Mouse (Mus musculus): ENCODE data around the gene Pdcd2l. TPM values are rescaled to one million over a fixed set of nuclear protein-coding genes. Genes with fewer than 3 reads are reported as not detected.

The Pdcd2l gene
- total and polyA plus RNA-seq, 3 experiments, result 27.9 to 51.6 (median 39.5) TPM

GRCm38 (mm10) chr7:34234610-34235561 lies 38.4 kb upstream of the Pdcd2l start:
- peaks cover under 1% of the 10 kb centered on the region; the same call in 1 of the 2 replicates for H3K79me2 ChIP-seq (replicated peaks; ENCODE audit: control insufficient read depth, extremely low read depth, insufficient read depth, poor library complexity, severe bottlenecking)
- peak overlapping the region; percentile 82 for H3K9ac ChIP-seq (ENCODE audit: insufficient read depth, low read depth)
- peaks cover 0 to 37% of the 10 kb centered on the region in 2 experiments; a peak in 2 of 4 replicates for H3K4me1 ChIP-seq (ENCODE audit: control insufficient read depth in 1 of 2, insufficient read depth in 2 of 2)
- DNase-seq (ENCODE audit: extremely low read depth), result peak; percentile 31
- H3K27me3 ChIP-seq (replicated peaks), result no peaks in the 10 kb centered on the region
- H3K36me3 ChIP-seq (replicated peaks in 1 of 2; ENCODE audit: control insufficient read depth in 1 of 2, insufficient read depth in 1 of 2, low read length in 1 of 2), result peaks cover 22 to 38% of the 10 kb centered on the region in 2 experiments
- H3K9me3 ChIP-seq (replicated peaks; ENCODE audit: low read length), result no peaks in the 10 kb centered on the region
- peak overlapping the region; percentile 66 for H3K4me2 ChIP-seq (ENCODE audit: insufficient read depth, low read depth, poor library complexity, severe bottlenecking)
- H3K4me3 ChIP-seq (replicated peaks in 1 of 3; ENCODE audit: low read depth in 2 of 3, low read length in 2 of 3, poor library complexity in 1 of 3), result peak overlapping the region; percentile 55 to 93 (median 75)
- dilution Hi-C loops (cut with MboI; ENCODE audit: extremely low pct_ligation_motif_present, extremely low pct_unique_long_range_greater_than_20kb, low sequenced_read_pairs) (no loop called here), in situ Hi-C loops (cut with MboI; ENCODE audit: low pct_ligation_motif_present, low pct_unique_long_range_greater_than_20kb, low sequenced_read_pairs) (loop anchor here (5.0 kb wide), 1 partner anchor 68 kb away; the partner anchor contains the start of gene Uba2)
- peak overlapping the region; percentile 30 for H3K27ac ChIP-seq (ENCODE audit: insufficient read depth, low read depth)
- TF ChIP-seq CHD2 (IDR thresholded peaks at IDR 0.05; ENCODE audit: low read length) (0 out of 2 replicates have a peak, but pooled peaks have one; percentile 51), PAX5 (IDR thresholded peaks at IDR 0.05; ENCODE audit: low read length) (no peak), TBP (conservative IDR thresholded peaks at IDR 0.05; ENCODE audit: low read depth, low read length) (peak; percentile 2; the same call in 1 of the 2 replicates), GABPA (IDR thresholded peaks at IDR 0.05; ENCODE audit: insufficient replicate concordance, low read depth, low read length) (no peak), IRF4 (IDR thresholded peaks at IDR 0.05; ENCODE audit: low read depth, low read length) (no peak), KAT2A (IDR thresholded peaks at IDR 0.05; ENCODE audit: insufficient replicate concordance, low read length) (no peak), ETS1 (conservative IDR thresholded peaks at IDR 0.05; ENCODE audit: low read depth, low read length) (0 out of 2 replicates have a peak, but pooled peaks have one; percentile 8), JUN (IDR thresholded peaks at IDR 0.05; ENCODE audit: insufficient read depth, low read depth, low read length) (no peak), NRF1 (IDR thresholded peaks at IDR 0.05; ENCODE audit: low read depth, low read length) (no peak), HCFC1 (IDR thresholded peaks at IDR 0.05; ENCODE audit: low read depth, low read length) (no peak), UBTF (IDR thresholded peaks at IDR 0.05; ENCODE audit: low read depth, low read length) (no peak), SMC3 (IDR thresholded peaks at IDR 0.05; ENCODE audit: low read depth, low read length) (no peak), E2F4 (IDR thresholded peaks at IDR 0.05; ENCODE audit: insufficient replicate concordance, low read depth, low read length) (no peak), MAX (IDR thresholded peaks at IDR 0.05; ENCODE audit: low read length) (no peak), MAFK (IDR thresholded peaks at IDR 0.05; ENCODE audit: insufficient replicate concordance, low read length) (no peak), POLR2AphosphoS2 (IDR thresholded peaks at IDR 0.05; ENCODE audit: low read depth, low read length) (no peak), ZKSCAN1 (IDR thresholded peaks at IDR 0.05; ENCODE audit: borderline replicate concordance, low read depth, low read length) (no peak), TCF12 (IDR thresholded peaks at IDR 0.05; ENCODE audit: low read depth, low read length) (no peak), POLR2A (IDR thresholded peaks at IDR 0.05; ENCODE audit: low read depth, low read length) (no peak), BHLHE40 (IDR thresholded peaks at IDR 0.05; ENCODE audit: low read depth, low read length) (no peak)

Data from CH12.LX (cell line).